Mouse (Mus musculus): ENCODE measurements at regions not wholly inside any gene's neighbourhood (a gene's known extent, or its start where the extent isn't known, plus 50 kb on each side); places are given as distances from the start of the nearest gene placed in this dataset.

- TF ChIP-seq POLR2A (IDR thresholded peaks at IDR 0.05; ENCODE audit: insufficient read depth, low read depth, low read length) = no peak
- no peak for TF ChIP-seq CTCF (IDR thresholded peaks at IDR 0.05; ENCODE audit: insufficient read depth, low read depth, low read length)
Measured at GRCm38 (mm10) chr9:50024820-50025219, 226.1 kb upstream of the Ncam1 start.
